Mouse (Mus musculus) R1 (cell line): Measurements from ENCODE around the gene Serpind1.

ENCODE experiments used
- DNase-seq: peaks from one replicate; pipeline ENCODE4 v3.0.0-alpha.2; 2018; ENCODE audit warnings: low read depth, low spot score

Gene Serpind1

GRCm38 (mm10) chr16:17346766-17347165 is 15.6 kb downstream of the Serpind1 start:
- no peak for DNase-seq

- DNase-seq, result no peak
Observed at GRCm38 (mm10) chr16:17356031-17356430, 24.9 kb downstream of the Serpind1 start.

- no peak for DNase-seq
Observed at GRCm38 (mm10) chr16:17358787-17359186, 27.6 kb downstream of the Serpind1 start.

GRCm38 (mm10) chr16:17382306-17382705 is 51.1 kb downstream of the Serpind1 start:
- DNase-seq, result peak; percentile 74

GRCm38 (mm10) chr16:17383594-17384326 is 52.6 kb downstream of the Serpind1 start:
- no peak for DNase-seq

GRCm38 (mm10) chr16:17392784-17393183 is 61.6 kb downstream of the Serpind1 start:
- no peak for DNase-seq
